Mouse (Mus musculus): ENCODE measurements around the gene Flvcr2. TPM values are rescaled to one million over a fixed set of nuclear protein-coding genes. Genes with fewer than 3 reads are reported as not detected.

Flvcr2 gene
- polyA plus RNA-seq, 1 experiment from 2014 or later = 1.3 TPM

- Histone ChIP-seq H3K9me3 (ENCODE audit: control insufficient read depth, low read length) (no peaks in the 10 kb centered on the region), H3K9ac (ENCODE audit: low read depth, low read length) (peak within 1 kb of the TSS; percentile 71), H3K27me3 (ENCODE audit: control insufficient read depth, insufficient read depth, low read length) (no peaks in the 10 kb centered on the region), H3K4me1 (replicated peaks; ENCODE audit: control insufficient read depth, insufficient read depth, low read length) (peaks cover 4% of the 10 kb centered on the region; the same call in 1 of the 2 replicates), H3K36me3 (ENCODE audit: control insufficient read depth, insufficient read depth, low read length) (no peaks in the 10 kb centered on the region), H3K4me2 (replicated peaks; ENCODE audit: low read depth, low read length) (peak within 1 kb of the TSS; percentile 78), H3K4me3 (ENCODE audit: low read depth, low read length) (peak within 1 kb of the TSS; percentile 72), H3K27ac (ENCODE audit: low read depth, low read length) (peak within 1 kb of the TSS; percentile 92)
- ATAC-seq (ENCODE audit: low FRiP score) (peak; percentile 99), DNase-seq (ENCODE audit: low spot score) (peak; percentile 95)
- WGBS = under 1% methylated on average over 62 of the region's 67 CpGs
These were observed 78.3 kb downstream of the Flvcr2 start, which contains the start of the genes Erg28 and Ttll5 for GRCm38 (mm10) chr12:85824438-85825264. Gene Erg28, minus strand, starts transcription at chr12:85824550. Gene Ttll5, plus strand, starts transcription at chr12:85824659.

- Histone ChIP-seq H3K36me3 (ENCODE audit: control insufficient read depth, insufficient read depth, low read length) (no peaks in the 10 kb centered on the region), H3K27me3 (ENCODE audit: control insufficient read depth, insufficient read depth, low read length) (no peaks in the 10 kb centered on the region)
These were observed 79.0 kb downstream of the Flvcr2 start for GRCm38 (mm10) chr12:85825361-85825760.

GRCm38 (mm10) chr12:85825822-85826221 is 79.5 kb downstream of the Flvcr2 start:
- peaks cover 4% of the 10 kb centered on the region; the same call in 1 of the 2 replicates for H3K4me1 ChIP-seq (replicated peaks; ENCODE audit: control insufficient read depth, insufficient read depth, low read length)

More at GRCm38 (mm10) chr12:85825361-85825760, 79.0 kb downstream of the Flvcr2 start:
- peak overlapping the region; percentile 47 for H3K4me2 ChIP-seq (replicated peaks; ENCODE audit: low read depth, low read length)
- H3K9me3 ChIP-seq (ENCODE audit: control insufficient read depth, low read length) = no peaks in the 10 kb centered on the region
- H3K4me1 ChIP-seq (replicated peaks; ENCODE audit: control insufficient read depth, insufficient read depth, low read length) = peaks cover 4% of the 10 kb centered on the region; the same call in 1 of the 2 replicates
- peak overlapping the region; percentile 72 for H3K4me3 ChIP-seq (ENCODE audit: low read depth, low read length)
- no peak for ATAC-seq (ENCODE audit: low FRiP score)
- H3K9ac ChIP-seq (ENCODE audit: low read depth, low read length) = peak overlapping the region; percentile 71
- DNase-seq (ENCODE audit: low spot score) = no peak
- H3K27ac ChIP-seq (ENCODE audit: low read depth, low read length) = peak overlapping the region; percentile 92; the same call in 1 of the 2 replicates
- 13% methylated on average over 8 of the region's 8 CpGs for WGBS

GRCm38 (mm10) chr12:85828856-85829255 is 82.5 kb downstream of the Flvcr2 start:
- Histone ChIP-seq H3K27me3 (ENCODE audit: control insufficient read depth, insufficient read depth, low read length) (no peaks in the 10 kb centered on the region), H3K4me3 (ENCODE audit: low read depth, low read length) (no peak overlapping the region), H3K4me2 (replicated peaks; ENCODE audit: low read depth, low read length) (no peak overlapping the region), H3K36me3 (ENCODE audit: control insufficient read depth, insufficient read depth, low read length) (no peaks in the 10 kb centered on the region), H3K9me3 (ENCODE audit: control insufficient read depth, low read length) (no peaks in the 10 kb centered on the region), H3K27ac (ENCODE audit: low read depth, low read length) (no peak overlapping the region), H3K4me1 (replicated peaks; ENCODE audit: control insufficient read depth, insufficient read depth, low read length) (no peaks in the 10 kb centered on the region; the same call in 1 of the 2 replicates), H3K9ac (ENCODE audit: low read depth, low read length) (no peak overlapping the region)
- WGBS = 95% methylated on average over 3 of the region's 3 CpGs
- ATAC-seq (ENCODE audit: low FRiP score) = no peak
- no peak for DNase-seq (ENCODE audit: low spot score)

More at GRCm38 (mm10) chr12:85825822-85826221, 79.5 kb downstream of the Flvcr2 start:
- no peaks in the 10 kb centered on the region for H3K9me3 ChIP-seq (ENCODE audit: control insufficient read depth, low read length)
- H3K4me2 ChIP-seq (replicated peaks; ENCODE audit: low read depth, low read length) = no peak overlapping the region
- no peaks in the 10 kb centered on the region for H3K36me3 ChIP-seq (ENCODE audit: control insufficient read depth, insufficient read depth, low read length)
- ATAC-seq (ENCODE audit: low FRiP score) (no peak), DNase-seq (ENCODE audit: low spot score) (no peak)
- H3K9ac ChIP-seq (ENCODE audit: low read depth, low read length) = no peak overlapping the region
- WGBS = 72% methylated on average over 2 of the region's 2 CpGs
- H3K4me3 ChIP-seq (ENCODE audit: low read depth, low read length) = no peak overlapping the region; the same call in 1 of the 2 replicates
- H3K27ac ChIP-seq (ENCODE audit: low read depth, low read length) = no peak overlapping the region
- H3K27me3 ChIP-seq (ENCODE audit: control insufficient read depth, insufficient read depth, low read length) = no peaks in the 10 kb centered on the region

- Histone ChIP-seq H3K27ac (ENCODE audit: low read depth, low read length) (no peak overlapping the region), H3K9ac (ENCODE audit: low read depth, low read length) (no peak overlapping the region), H3K4me3 (ENCODE audit: low read depth, low read length) (no peak overlapping the region), H3K36me3 (ENCODE audit: control insufficient read depth, insufficient read depth, low read length) (no peaks in the 10 kb centered on the region), H3K9me3 (ENCODE audit: control insufficient read depth, low read length) (no peaks in the 10 kb centered on the region), H3K27me3 (ENCODE audit: control insufficient read depth, insufficient read depth, low read length) (no peaks in the 10 kb centered on the region), H3K4me1 (replicated peaks; ENCODE audit: control insufficient read depth, insufficient read depth, low read length) (no peaks in the 10 kb centered on the region), H3K4me2 (replicated peaks; ENCODE audit: low read depth, low read length) (no peak overlapping the region)
- DNase-seq (ENCODE audit: low spot score) (no peak), ATAC-seq (ENCODE audit: low FRiP score) (no peak)
- 92% methylated on average over 3 of the region's 3 CpGs for WGBS
These were observed 83.5 kb downstream of the Flvcr2 start for GRCm38 (mm10) chr12:85829866-85830265.

GRCm38 (mm10) chr12:85830691-85831090 is 84.4 kb downstream of the Flvcr2 start:
- Histone ChIP-seq H3K4me1 (replicated peaks; ENCODE audit: control insufficient read depth, insufficient read depth, low read length) (no peaks in the 10 kb centered on the region), H3K9ac (ENCODE audit: low read depth, low read length) (no peak overlapping the region), H3K4me2 (replicated peaks; ENCODE audit: low read depth, low read length) (no peak overlapping the region), H3K9me3 (ENCODE audit: control insufficient read depth, low read length) (no peaks in the 10 kb centered on the region), H3K27ac (ENCODE audit: low read depth, low read length) (no peak overlapping the region), H3K27me3 (ENCODE audit: control insufficient read depth, insufficient read depth, low read length) (no peaks in the 10 kb centered on the region), H3K4me3 (ENCODE audit: low read depth, low read length) (no peak overlapping the region), H3K36me3 (ENCODE audit: control insufficient read depth, insufficient read depth, low read length) (no peaks in the 10 kb centered on the region)
- WGBS = 95% methylated on average over 3 of the region's 3 CpGs
- DNase-seq (ENCODE audit: low spot score) (no peak), ATAC-seq (ENCODE audit: low FRiP score) (no peak)

- H3K4me3 ChIP-seq (ENCODE audit: low read depth, low read length) = no peak overlapping the region
- 83% methylated on average over 2 of the region's 2 CpGs for WGBS
These were observed 88.2 kb downstream of the Flvcr2 start for GRCm38 (mm10) chr12:85834543-85834942.

GRCm38 (mm10) chr12:85837765-85838164 is 91.4 kb downstream of the Flvcr2 start:
- 86% methylated on average over 2 of the region's 2 CpGs for WGBS
- Histone ChIP-seq H3K9ac (ENCODE audit: low read depth, low read length) (no peak overlapping the region), H3K27ac (ENCODE audit: low read depth, low read length) (no peak overlapping the region), H3K9me3 (ENCODE audit: control insufficient read depth, low read length) (no peaks in the 10 kb centered on the region), H3K4me2 (replicated peaks; ENCODE audit: low read depth, low read length) (no peak overlapping the region), H3K4me1 (replicated peaks; ENCODE audit: control insufficient read depth, insufficient read depth, low read length) (no peaks in the 10 kb centered on the region), H3K27me3 (ENCODE audit: control insufficient read depth, insufficient read depth, low read length) (no peaks in the 10 kb centered on the region; the same call in 1 of the 2 replicates), H3K36me3 (ENCODE audit: control insufficient read depth, insufficient read depth, low read length) (no peaks in the 10 kb centered on the region), H3K4me3 (ENCODE audit: low read depth, low read length) (no peak overlapping the region)
- no peak for DNase-seq (ENCODE audit: low spot score)
- no peak for ATAC-seq (ENCODE audit: low FRiP score)

More at GRCm38 (mm10) chr12:85834543-85834942, 88.2 kb downstream of the Flvcr2 start:
- H3K4me2 ChIP-seq (replicated peaks; ENCODE audit: low read depth, low read length) = no peak overlapping the region
- H3K27me3 ChIP-seq (ENCODE audit: control insufficient read depth, insufficient read depth, low read length) = no peaks in the 10 kb centered on the region
- no peak overlapping the region for H3K9ac ChIP-seq (ENCODE audit: low read depth, low read length)
- DNase-seq (ENCODE audit: low spot score) (no peak), ATAC-seq (ENCODE audit: low FRiP score) (no peak)
- H3K27ac ChIP-seq (ENCODE audit: low read depth, low read length) = no peak overlapping the region
- H3K9me3 ChIP-seq (ENCODE audit: control insufficient read depth, low read length) = no peaks in the 10 kb centered on the region
- H3K36me3 ChIP-seq (ENCODE audit: control insufficient read depth, insufficient read depth, low read length) = no peaks in the 10 kb centered on the region
- no peaks in the 10 kb centered on the region for H3K4me1 ChIP-seq (replicated peaks; ENCODE audit: control insufficient read depth, insufficient read depth, low read length)

Data from hindbrain, embryonic 11.5 days (tissue).